Comparison of ENCODE assay signal across 24 mouse cellular contexts in genomic region chr6:85180036-85180435, GRCm38 (mm10). TPM values are rescaled to one million over a fixed set of nuclear protein-coding genes. Genes with fewer than 3 reads are reported as not detected.
"Had no signal": no experiment of that assay in that cellular context is flagged by ENCODE, and none has a peak within 500 bp of the region (broad histone marks: within the 10 kb centered on the region; RNA-seq: fewer than 3 reads in every experiment).

No protein-coding gene starts in this region.

- H3K4me2 ChIP-seq: hindbrain, embryonic 15.5 days; limb, embryonic 12.5 days; limb, embryonic 15.5 days; liver, embryonic 12.5 days; liver, embryonic 15.5 days; midbrain, embryonic 12.5 days; midbrain, embryonic 15.5 days; neural tube, embryonic 12.5 days; neural tube, embryonic 15.5 days had no signal

- H3K27ac ChIP-seq: hindbrain, embryonic 15.5 days; kidney, postnatal 0 days; limb, embryonic 12.5 days; limb, embryonic 15.5 days; liver, embryonic 12.5 days; liver, embryonic 15.5 days; midbrain, embryonic 12.5 days; midbrain, embryonic 15.5 days; neural tube, embryonic 12.5 days; neural tube, embryonic 15.5 days; stomach, postnatal 0 days had no signal

- H3K9me3 ChIP-seq: hindbrain, embryonic 15.5 days; limb, embryonic 12.5 days; limb, embryonic 15.5 days; liver, embryonic 12.5 days; liver, embryonic 15.5 days; midbrain, embryonic 12.5 days; midbrain, embryonic 15.5 days; neural tube, embryonic 12.5 days; neural tube, embryonic 15.5 days had no signal

- DNase-seq: left cerebral cortex, postnatal 4 days; lung, adult 2 months; lung, postnatal 14 days; lung, postnatal 4 days; right cerebral cortex, adult 18-20 months; right cerebral cortex, postnatal 25 days; thymus, adult 2 months; thymus, postnatal 14 days; thymus, postnatal 4 days had no signal

- H3K4me1 ChIP-seq: hindbrain, embryonic 15.5 days; limb, embryonic 12.5 days; limb, embryonic 15.5 days; liver, embryonic 12.5 days; liver, embryonic 15.5 days; midbrain, embryonic 12.5 days; midbrain, embryonic 15.5 days; neural tube, embryonic 12.5 days; neural tube, embryonic 15.5 days had no signal

- H3K9ac ChIP-seq: hindbrain, embryonic 15.5 days; limb, embryonic 12.5 days; limb, embryonic 15.5 days; liver, embryonic 12.5 days; liver, embryonic 15.5 days; midbrain, embryonic 12.5 days; midbrain, embryonic 15.5 days; neural tube, embryonic 12.5 days; neural tube, embryonic 15.5 days had no signal

- ATAC-seq: liver, embryonic 12.5 days; midbrain, embryonic 15.5 days had no signal

- H3K4me3 ChIP-seq: hindbrain, embryonic 15.5 days; limb, embryonic 12.5 days; limb, embryonic 15.5 days; liver, embryonic 12.5 days; liver, embryonic 15.5 days; midbrain, embryonic 12.5 days; midbrain, embryonic 15.5 days; neural tube, embryonic 12.5 days; neural tube, embryonic 15.5 days had no signal

- H3K36me3 ChIP-seq: hindbrain, embryonic 15.5 days; limb, embryonic 12.5 days; limb, embryonic 15.5 days; liver, embryonic 12.5 days; liver, embryonic 15.5 days; midbrain, embryonic 12.5 days; midbrain, embryonic 15.5 days; neural tube, embryonic 12.5 days; neural tube, embryonic 15.5 days had no signal

RNA-seq across cellular contexts. Expression of gene Emx1, which starts 7.2 kb away (rescaled TPM):
- polyA plus RNA-seq: intestine, embryonic 14.5 days; liver, embryonic 12.5 days; liver, embryonic 15.5 days; lung, adult 2 months; lung, embryonic 16.5 days; neural tube, embryonic 15.5 days; spleen, adult 2 months; stomach, embryonic 14.5 days; stomach, postnatal 0 days had no signal
